Mouse (Mus musculus): Measurements from ENCODE around the gene Aacs. TPM values are rescaled to one million over a fixed set of nuclear protein-coding genes. Genes with fewer than 3 reads are reported as not detected.

The Aacs gene
- polyA plus RNA-seq, 1 experiment from 2014 or later: 41.4 TPM

GRCm38 (mm10) chr5:125444554-125444953 is 31.1 kb upstream of the Aacs start:
- ATAC-seq (ENCODE audit: low FRiP score, low TSS enrichment): no peak
- TF ChIP-seq CTCF (IDR thresholded peaks at IDR 0.05; ENCODE audit: low read depth): no peak
- TF ChIP-seq EP300 (optimal IDR thresholded peaks at IDR 0.05): no peak
- Histone ChIP-seq H3K4me1 (replicated peaks; ENCODE audit: control insufficient read depth, insufficient read depth) (peaks cover 4% of the 10 kb centered on the region; the same call in 1 of the 2 replicates), H3K27ac (replicated peaks) (no peak overlapping the region), H3K9ac (ENCODE audit: low read length) (no peak overlapping the region), H3K9me3 (ENCODE audit: control insufficient read depth, low read length) (no peaks in the 10 kb centered on the region), H3K27me3 (ENCODE audit: control insufficient read depth, insufficient read depth, low read length) (no peaks in the 10 kb centered on the region), H3K4me3 (ENCODE audit: low read depth, low read length) (no peak overlapping the region), H3K4me2 (replicated peaks; ENCODE audit: low read depth) (no peak overlapping the region), H3K36me3 (ENCODE audit: control insufficient read depth, insufficient read depth, low read length) (no peaks in the 10 kb centered on the region)
- WGBS: 74% methylated on average over 4 of the region's 4 CpGs
- no peak for DNase-seq (ENCODE audit: low spot score)

DNA sequence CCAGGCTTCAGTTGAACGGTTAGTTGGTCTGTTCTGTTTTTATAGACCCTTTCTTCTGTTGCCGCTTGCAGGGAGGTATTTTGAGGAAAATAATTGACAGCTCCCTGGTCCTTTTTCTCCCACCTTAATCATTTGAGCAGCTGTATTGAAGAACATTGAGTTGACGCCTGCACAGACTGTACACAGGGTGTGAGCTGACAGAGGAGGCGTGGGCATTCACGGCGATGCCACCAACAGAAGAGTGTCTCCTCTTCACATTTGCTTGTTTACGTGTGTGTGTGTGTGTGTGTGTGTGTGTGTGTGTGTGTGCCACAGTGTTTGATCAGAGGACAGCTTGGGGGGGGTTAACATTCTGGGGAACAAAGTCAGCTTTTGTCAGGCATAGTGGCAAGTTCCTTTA is 29.3 kb upstream of the Aacs start:
- Histone ChIP-seq H3K4me2 (replicated peaks; ENCODE audit: low read depth) (no peak overlapping the region), H3K9me3 (ENCODE audit: control insufficient read depth, low read length) (no peaks in the 10 kb centered on the region), H3K4me3 (ENCODE audit: low read depth, low read length) (no peak overlapping the region), H3K4me1 (replicated peaks; ENCODE audit: control insufficient read depth, insufficient read depth) (peaks cover 4% of the 10 kb centered on the region; the same call in 1 of the 2 replicates), H3K27me3 (ENCODE audit: control insufficient read depth, insufficient read depth, low read length) (no peaks in the 10 kb centered on the region), H3K36me3 (ENCODE audit: control insufficient read depth, insufficient read depth, low read length) (no peaks in the 10 kb centered on the region), H3K27ac (replicated peaks) (no peak overlapping the region), H3K9ac (ENCODE audit: low read length) (no peak overlapping the region)
- DNase-seq (ENCODE audit: low spot score): no peak
- no peak for ATAC-seq (ENCODE audit: low FRiP score, low TSS enrichment)
- WGBS: 72% methylated on average over 7 of the region's 7 CpGs
- TF ChIP-seq EP300 (optimal IDR thresholded peaks at IDR 0.05) (no peak), CTCF (IDR thresholded peaks at IDR 0.05; ENCODE audit: low read depth) (no peak)

DNA sequence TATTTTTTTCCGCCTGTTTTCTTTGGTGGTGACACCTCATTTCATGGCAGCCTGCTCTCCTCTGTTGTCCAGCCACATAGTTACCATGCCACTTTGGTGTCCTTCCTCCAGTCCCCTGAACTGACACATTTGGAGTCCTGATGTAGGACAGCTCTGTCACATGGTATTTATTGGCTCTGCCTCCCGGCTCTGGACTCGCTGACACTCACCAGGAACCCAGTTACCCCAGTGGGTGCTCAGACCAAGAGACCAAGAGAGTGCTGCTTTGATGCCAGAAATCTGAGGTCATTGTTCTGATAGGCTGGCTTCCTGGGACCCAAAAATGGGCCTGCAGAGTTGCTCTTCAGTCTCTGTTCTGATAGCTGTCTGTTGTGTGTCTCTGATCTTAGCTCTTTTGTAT is 27.6 kb upstream of the Aacs start:
- Histone ChIP-seq H3K27ac (replicated peaks) (no peak overlapping the region), H3K27me3 (ENCODE audit: control insufficient read depth, insufficient read depth, low read length) (no peaks in the 10 kb centered on the region), H3K9ac (ENCODE audit: low read length) (no peak overlapping the region), H3K4me1 (replicated peaks; ENCODE audit: control insufficient read depth, insufficient read depth) (no peaks in the 10 kb centered on the region), H3K4me2 (replicated peaks; ENCODE audit: low read depth) (no peak overlapping the region), H3K9me3 (ENCODE audit: control insufficient read depth, low read length) (no peaks in the 10 kb centered on the region), H3K36me3 (ENCODE audit: control insufficient read depth, insufficient read depth, low read length) (0 out of 2 replicates have a peak, but pooled peaks cover 6% of the 10 kb centered on the region), H3K4me3 (ENCODE audit: low read depth, low read length) (no peak overlapping the region)
- WGBS: 65% methylated on average over 3 of the region's 3 CpGs
- DNase-seq (ENCODE audit: low spot score) (no peak), ATAC-seq (ENCODE audit: low FRiP score, low TSS enrichment) (no peak)
- TF ChIP-seq EP300 (optimal IDR thresholded peaks at IDR 0.05): no peak
- TF ChIP-seq CTCF (IDR thresholded peaks at IDR 0.05; ENCODE audit: low read depth): no peak

- ATAC-seq (ENCODE audit: low FRiP score, low TSS enrichment) (no peak), DNase-seq (ENCODE audit: low spot score) (no peak)
- no peaks in the 10 kb centered on the region for H3K9me3 ChIP-seq (ENCODE audit: control insufficient read depth, low read length)
- TF ChIP-seq CTCF (IDR thresholded peaks at IDR 0.05; ENCODE audit: low read depth): no peak
- no peak for TF ChIP-seq EP300 (optimal IDR thresholded peaks at IDR 0.05)
- H3K36me3 ChIP-seq (ENCODE audit: control insufficient read depth, insufficient read depth, low read length): 0 out of 2 replicates have a peak, but pooled peaks cover 6% of the 10 kb centered on the region
- H3K4me2 ChIP-seq (replicated peaks; ENCODE audit: low read depth): no peak overlapping the region
- H3K4me3 ChIP-seq (ENCODE audit: low read depth, low read length): no peak overlapping the region
- 86% methylated on average over 4 of the region's 4 CpGs for WGBS
- H3K4me1 ChIP-seq (replicated peaks; ENCODE audit: control insufficient read depth, insufficient read depth): no peaks in the 10 kb centered on the region
- H3K9ac ChIP-seq (ENCODE audit: low read length): no peak overlapping the region
- H3K27me3 ChIP-seq (ENCODE audit: control insufficient read depth, insufficient read depth, low read length): no peaks in the 10 kb centered on the region
- no peak overlapping the region for H3K27ac ChIP-seq (replicated peaks)
These were observed 27.0 kb upstream of the Aacs start for GRCm38 (mm10) chr5:125448631-125449030.

DNA sequence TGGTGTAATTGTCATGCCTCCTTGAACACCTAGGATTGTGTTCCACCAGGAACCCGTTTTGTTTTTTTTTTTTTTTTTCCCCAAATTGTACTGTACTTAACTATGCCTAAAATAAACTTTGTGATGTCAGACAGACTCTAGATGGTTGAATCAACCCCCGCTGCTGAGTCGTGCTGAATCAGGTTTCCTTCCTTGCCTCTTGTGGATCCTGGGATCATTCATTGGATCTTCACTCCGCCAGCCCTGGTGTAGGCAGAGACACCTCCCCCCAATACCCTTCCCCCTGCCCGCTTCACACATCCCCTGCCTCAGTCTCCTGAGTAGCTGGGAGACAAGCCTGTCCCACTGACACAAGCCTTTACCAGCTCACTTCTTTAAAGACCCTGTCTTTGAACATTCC is 26.3 kb upstream of the Aacs start:
- no peak overlapping the region for H3K4me2 ChIP-seq (replicated peaks; ENCODE audit: low read depth)
- ATAC-seq (ENCODE audit: low FRiP score, low TSS enrichment) (no peak), DNase-seq (ENCODE audit: low spot score) (no peak)
- no peak overlapping the region for H3K9ac ChIP-seq (ENCODE audit: low read length)
- TF ChIP-seq EP300 (optimal IDR thresholded peaks at IDR 0.05) (no peak), CTCF (IDR thresholded peaks at IDR 0.05; ENCODE audit: low read depth) (no peak)
- H3K4me3 ChIP-seq (ENCODE audit: low read depth, low read length): no peak overlapping the region
- 0 out of 2 replicates have a peak, but pooled peaks cover 7% of the 10 kb centered on the region for H3K36me3 ChIP-seq (ENCODE audit: control insufficient read depth, insufficient read depth, low read length)
- no peak overlapping the region for H3K27ac ChIP-seq (replicated peaks)
- H3K4me1 ChIP-seq (replicated peaks; ENCODE audit: control insufficient read depth, insufficient read depth): no peaks in the 10 kb centered on the region
- no peaks in the 10 kb centered on the region for H3K9me3 ChIP-seq (ENCODE audit: control insufficient read depth, low read length)
- no peaks in the 10 kb centered on the region for H3K27me3 ChIP-seq (ENCODE audit: control insufficient read depth, insufficient read depth, low read length)
- 66% methylated on average over 5 of the region's 5 CpGs for WGBS

DNA sequence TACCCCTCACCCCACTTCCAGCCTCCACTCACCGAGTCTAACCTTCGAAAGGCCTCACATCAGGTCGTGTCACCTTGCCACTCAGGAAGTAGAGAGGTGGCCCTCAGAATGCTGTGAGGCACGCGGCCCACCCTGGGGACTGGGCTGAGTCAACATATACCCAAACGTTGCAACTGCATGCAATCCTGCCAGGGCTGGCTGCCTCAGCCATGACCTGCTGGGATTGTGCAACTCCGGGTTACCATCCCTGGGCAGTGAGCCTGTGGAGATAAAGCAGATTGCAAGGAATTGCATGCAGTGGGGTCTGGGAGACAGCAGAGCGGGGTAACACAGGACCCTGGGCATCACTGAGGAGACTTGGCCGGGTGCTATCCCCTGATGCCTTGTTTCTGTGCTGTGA is 23.0 kb upstream of the Aacs start:
- Histone ChIP-seq H3K27me3 (ENCODE audit: control insufficient read depth, insufficient read depth, low read length) (no peaks in the 10 kb centered on the region), H3K4me1 (replicated peaks; ENCODE audit: control insufficient read depth, insufficient read depth) (no peaks in the 10 kb centered on the region), H3K9ac (ENCODE audit: low read length) (no peak overlapping the region), H3K36me3 (ENCODE audit: control insufficient read depth, insufficient read depth, low read length) (peaks cover 11% of the 10 kb centered on the region; the same call in 1 of the 2 replicates), H3K4me3 (ENCODE audit: low read depth, low read length) (no peak overlapping the region), H3K9me3 (ENCODE audit: control insufficient read depth, low read length) (no peaks in the 10 kb centered on the region), H3K4me2 (replicated peaks; ENCODE audit: low read depth) (no peak overlapping the region), H3K27ac (replicated peaks) (no peak overlapping the region)
- 0 out of 2 replicates have a peak, but pooled peaks have one; percentile 21 for ATAC-seq (ENCODE audit: low FRiP score, low TSS enrichment)
- DNase-seq (ENCODE audit: low spot score): no peak
- WGBS: 76% methylated on average over 9 of the region's 9 CpGs
- TF ChIP-seq EP300 (optimal IDR thresholded peaks at IDR 0.05) (no peak), CTCF (IDR thresholded peaks at IDR 0.05; ENCODE audit: low read depth) (no peak)
